Mouse (Mus musculus) v-Abl transformed pro-B cells (cell line): ENCODE data around the gene Sap18.
"Not testable (repeated sequence)": the region's sequence is repeated elsewhere in the genome, so short reads cannot be mapped to it uniquely, and the experiment has no call there.

Experiments
- in situ Hi-C, 2 experiments: fragments of 400-800 bp; cut with MboI; formaldehyde crosslinking; loops; one replicate each; pipeline ENCODE4 v1.15.1; 2025; ENCODE audit not compliant: unreplicated experiment in 2 of 2

Sap18 gene

GRCm38 (mm10) chr14:57820839-57821238 lies 22.9 kb downstream of the Sap18 start:
- in situ Hi-C loops, result loop anchor here (10.0 kb wide), 1 partner anchor 136 kb away; no protein-coding TSS in a partner anchor

- in situ Hi-C loops, result loop anchor here (5.0 to 10.0 kb wide), 2 partner anchors 86 to 141 kb away; no protein-coding TSS in a partner anchor
These were observed 28.1 kb downstream of the Sap18 start, which contains the start of the genes Ska3 and Mrpl57 for GRCm38 (mm10) chr14:57825788-57826751. TSS of gene Ska3 (minus strand) at chr14:57826185. TSS of gene Mrpl57 (plus strand) at chr14:57826234.

- in situ Hi-C loops, result loop anchor here (5.0 to 10.0 kb wide), 2 partner anchors 85 to 142 kb away; no protein-coding TSS in a partner anchor
These were observed 29.3 kb downstream of the Sap18 start for GRCm38 (mm10) chr14:57827284-57827683.

- in situ Hi-C loops, result no loop called here
These were observed 35.5 kb downstream of the Sap18 start for GRCm38 (mm10) chr14:57833526-57833925.

GRCm38 (mm10) chr14:57835157-57835556 lies 37.2 kb downstream of the Sap18 start:
- in situ Hi-C loops, result no loop called here

GRCm38 (mm10) chr14:57844535-57844934 lies 46.6 kb downstream of the Sap18 start:
- in situ Hi-C loops, result no loop called here

- in situ Hi-C loops, result not testable (repeated sequence)
These were observed 50.1 kb downstream of the Sap18 start for GRCm38 (mm10) chr14:57848061-57848460.

- in situ Hi-C loops, result no loop called here
These were observed 50.7 kb downstream of the Sap18 start for GRCm38 (mm10) chr14:57848646-57849045.

GRCm38 (mm10) chr14:57850330-57850729 lies 52.4 kb downstream of the Sap18 start:
- in situ Hi-C loops, result loop anchor here in 1 of 2 experiments (25.0 kb wide), 1 partner anchor 963 kb away; the partner anchor contains the start of gene Zmym2

GRCm38 (mm10) chr14:57852961-57853360 lies 55.0 kb downstream of the Sap18 start:
- in situ Hi-C loops, result loop anchor here in 1 of 2 experiments (25.0 kb wide), 1 partner anchor 966 kb away; the partner anchor contains the start of gene Zmym2

GRCm38 (mm10) chr14:57856037-57856436 lies 58.1 kb downstream of the Sap18 start:
- in situ Hi-C loops, result loop anchor here (5.0 to 25.0 kb wide), 2 partner anchors 61 to 969 kb away; partner anchors contain the start of gene Zmym2 (in 1 of the 2)
